Mouse (Mus musculus) natural killer cell, adult 2 months (primary cell): Measurements from ENCODE around the gene Atad5.
"Not testable (repeated sequence)": the region's sequence is repeated elsewhere in the genome, so short reads cannot be mapped to it uniquely, and the experiment has no call there.

ENCODE experiments used
- DNase-seq, 2 experiments: peaks; one replicate each; pipeline ENCODE4 v3.0.0; 2022; ENCODE audit warnings: low spot score in 2 of 2

Gene Atad5

DNA sequence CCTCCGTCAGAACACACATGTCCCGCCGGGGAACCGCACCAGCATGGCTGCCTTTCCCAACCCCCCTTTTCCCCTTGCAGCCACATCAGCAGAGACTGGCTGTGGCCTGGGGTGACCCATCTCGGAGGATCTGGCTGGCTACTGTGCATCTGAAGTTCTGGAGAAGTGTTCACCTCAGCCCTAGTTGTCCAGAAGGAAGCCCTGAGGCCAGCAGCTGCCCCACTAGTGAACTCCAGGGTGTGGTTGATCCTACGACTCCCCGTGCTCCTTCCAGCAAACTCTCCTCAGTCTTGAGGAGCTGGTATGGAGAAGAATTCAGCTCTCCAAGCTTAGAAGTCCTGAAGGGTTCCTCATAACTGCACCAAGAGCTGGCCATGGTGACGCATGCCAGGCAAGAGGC is 89.1 kb downstream of the Atad5 start:
- no peak for DNase-seq

DNA sequence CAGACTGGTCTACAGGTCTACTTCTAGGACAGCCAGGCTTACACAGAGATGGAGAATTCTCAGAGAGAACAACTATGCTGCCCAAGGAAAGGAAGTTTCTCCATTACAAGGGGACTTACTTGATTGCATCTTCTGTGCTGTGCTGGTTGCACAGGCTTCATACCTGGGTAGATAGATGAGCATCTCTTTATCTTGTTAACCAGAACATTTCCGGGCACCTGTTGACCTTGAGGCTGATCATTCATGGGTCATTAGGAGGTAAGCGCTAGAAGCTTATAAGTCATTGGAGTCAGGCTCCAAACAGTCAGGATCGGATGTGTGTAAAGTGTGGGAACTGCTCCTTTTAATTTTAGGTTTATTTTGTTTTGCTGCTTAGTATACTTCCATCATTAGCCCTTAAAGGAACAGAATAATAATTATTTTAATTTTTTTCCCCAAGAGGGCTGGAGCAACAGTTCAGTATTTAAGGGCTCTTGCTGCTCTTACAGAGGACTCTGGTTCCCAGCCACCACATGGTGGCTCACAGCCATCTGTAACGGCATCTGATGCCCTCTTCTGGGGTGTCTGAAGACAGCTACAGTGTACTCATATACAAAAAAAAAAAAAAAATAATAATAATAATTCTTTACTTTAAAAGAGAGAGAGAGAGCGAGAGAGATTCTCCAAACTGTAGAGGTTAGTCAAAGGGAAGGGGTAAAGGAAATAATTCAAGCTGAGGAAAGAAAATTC is 92.0 kb downstream of the Atad5 start:
- DNase-seq: no peak

DNA sequence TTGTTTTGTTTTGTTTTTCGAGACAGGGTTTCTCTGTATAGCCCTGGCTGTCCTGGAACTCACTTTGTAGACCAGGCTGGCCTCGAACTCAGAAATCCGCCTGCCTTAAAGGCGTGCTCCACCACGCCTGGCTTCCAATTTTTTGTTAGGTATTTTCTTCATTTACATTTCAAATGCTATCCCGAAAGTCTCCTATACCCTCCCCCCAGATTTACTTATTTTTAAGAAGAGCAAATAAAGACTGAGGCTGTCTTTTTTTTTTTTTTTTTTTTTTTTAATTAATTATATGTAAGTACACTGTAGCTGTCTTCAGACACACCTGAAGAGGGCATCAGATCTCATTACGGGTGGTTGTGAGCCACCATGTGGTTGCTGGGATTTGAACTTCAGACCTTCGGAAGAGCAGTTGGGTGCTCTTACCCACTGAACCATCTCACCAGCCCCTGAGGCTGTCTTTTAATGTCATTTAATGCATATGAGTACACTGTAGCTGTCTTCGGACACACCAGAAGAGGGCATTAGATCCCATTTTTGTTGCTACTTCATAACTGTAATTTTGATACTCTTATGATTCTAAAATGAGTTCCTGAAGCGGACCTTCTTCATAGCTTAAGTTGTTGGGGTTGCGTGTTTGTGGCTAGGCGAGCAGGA is 94.0 kb downstream of the Atad5 start:
- not testable (repeated sequence) for DNase-seq

DNA sequence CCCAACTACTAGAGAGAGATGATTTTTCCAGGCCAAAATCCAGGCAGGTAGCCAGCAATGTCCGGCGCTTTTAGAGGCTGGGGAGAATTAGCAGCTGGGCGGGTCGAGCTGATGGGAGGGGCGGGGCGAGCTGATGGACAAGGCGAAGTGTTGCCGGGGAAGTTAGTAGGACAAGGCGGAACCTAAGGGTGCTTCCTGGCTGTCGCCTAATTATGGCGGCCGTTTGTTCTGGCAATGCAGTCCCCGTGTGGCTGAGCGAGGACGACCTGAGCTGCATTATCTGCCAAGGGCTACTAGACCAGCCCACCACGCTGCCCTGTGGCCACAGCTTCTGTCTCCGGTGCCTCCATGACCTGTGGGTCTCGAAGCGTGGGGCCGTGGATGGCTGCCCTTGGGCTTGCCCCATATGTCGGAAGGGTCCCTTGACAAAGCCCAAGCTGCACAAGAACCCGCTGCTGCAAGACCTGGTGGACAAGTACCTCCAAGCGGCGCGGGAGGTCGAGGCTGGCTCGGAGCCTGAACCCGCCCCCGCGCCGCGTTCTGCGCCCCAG is 94.6 kb downstream of the Atad5 start, which contains the start of gene Rnf135:
Gene Rnf135 (plus strand): TSS at position 147 of the 551 bp plus-strand sequence.
- DNase-seq: peak; percentile 78 to 80

DNA sequence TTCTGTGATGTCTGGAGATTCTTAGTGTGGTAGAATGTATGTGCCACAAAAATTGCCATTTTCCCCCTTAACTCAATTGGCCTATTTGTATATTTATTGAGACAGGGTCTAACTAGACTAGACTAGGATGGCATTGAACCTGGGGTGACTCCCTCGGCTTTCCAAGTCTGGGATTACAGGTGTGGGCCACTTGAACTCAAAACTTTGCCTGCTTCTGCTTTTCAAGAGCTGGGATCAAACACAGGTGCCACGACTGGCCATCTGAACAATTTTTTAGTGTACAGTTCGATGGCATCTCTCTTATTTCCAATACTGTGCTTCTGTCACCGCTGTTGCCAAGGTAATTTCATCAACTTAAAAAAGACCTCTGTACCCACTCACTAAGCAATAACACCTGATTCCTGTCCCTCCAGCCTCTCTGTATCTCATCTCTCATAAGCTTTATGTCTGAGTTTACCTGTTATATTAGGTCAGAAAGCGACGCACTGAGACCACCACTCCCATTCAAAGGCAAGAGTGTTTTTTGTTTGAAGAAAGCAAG is 95.4 kb downstream of the Atad5 start:
- DNase-seq: no peak
